Mouse (Mus musculus): ENCODE measurements at regions not wholly inside any gene's neighbourhood (a gene's known extent, or its start where the extent isn't known, plus 50 kb on each side); places are given as distances from the start of the nearest gene placed in this dataset.
"Not testable (repeated sequence)": the region's sequence is repeated elsewhere in the genome, so short reads cannot be mapped to it uniquely, and the experiment has no call there.

GRCm38 (mm10) chr10:11515144-11515543, 171.9 kb downstream of the Epm2a start:
- no peak for DNase-seq
- Histone ChIP-seq H3K4me1 (ENCODE audit: control insufficient read depth, insufficient read depth, low read length) (no peaks in the 10 kb centered on the region), H3K4me3 (ENCODE audit: insufficient read depth, low read depth, low read length) (no peak overlapping the region), H3K36me3 (ENCODE audit: control insufficient read depth, insufficient read depth, low read length) (no peaks in the 10 kb centered on the region), H3K27me3 (replicated peaks; ENCODE audit: control insufficient read depth, insufficient read depth, low read length) (no peaks in the 10 kb centered on the region), H3K27ac (ENCODE audit: insufficient read depth, low read depth, low read length) (no peak overlapping the region)
- no peak for TF ChIP-seq POLR2A (IDR thresholded peaks at IDR 0.05; ENCODE audit: low read depth, low read length)
- no peak for TF ChIP-seq CTCF (conservative IDR thresholded peaks at IDR 0.05; ENCODE audit: insufficient read depth, insufficient read length, low read depth, low read length)
- WGBS: 74% methylated on average over 7 of the region's 7 CpGs

- WGBS: 48% methylated on average over 2 of the region's 2 CpGs
Measured at GRCm38 (mm10) chr10:11517122-11517521, 173.9 kb downstream of the Epm2a start.

GRCm38 (mm10) chr10:11531343-11531742, 188.1 kb downstream of the Epm2a start:
- Histone ChIP-seq H3K4me3 (ENCODE audit: insufficient read depth, low read depth, low read length) (no peak overlapping the region), H3K36me3 (ENCODE audit: control insufficient read depth, insufficient read depth, low read length) (no peaks in the 10 kb centered on the region), H3K4me1 (ENCODE audit: control insufficient read depth, insufficient read depth, low read length) (no peaks in the 10 kb centered on the region), H3K27me3 (replicated peaks; ENCODE audit: control insufficient read depth, insufficient read depth, low read length) (no peaks in the 10 kb centered on the region), H3K27ac (ENCODE audit: insufficient read depth, low read depth, low read length) (no peak overlapping the region)
- DNase-seq: no peak
- WGBS: 88% methylated on average over 1 of the region's 1 CpGs
- no peak for TF ChIP-seq POLR2A (IDR thresholded peaks at IDR 0.05; ENCODE audit: low read depth, low read length)

More at GRCm38 (mm10) chr10:11517122-11517521, 173.9 kb downstream of the Epm2a start:
- Histone ChIP-seq H3K4me1 (ENCODE audit: control insufficient read depth, insufficient read depth, low read length) (no peaks in the 10 kb centered on the region), H3K36me3 (ENCODE audit: control insufficient read depth, insufficient read depth, low read length) (no peaks in the 10 kb centered on the region), H3K27me3 (replicated peaks; ENCODE audit: control insufficient read depth, insufficient read depth, low read length) (no peaks in the 10 kb centered on the region), H3K4me3 (ENCODE audit: insufficient read depth, low read depth, low read length) (no peak overlapping the region), H3K27ac (ENCODE audit: insufficient read depth, low read depth, low read length) (no peak overlapping the region)
- TF ChIP-seq POLR2A (IDR thresholded peaks at IDR 0.05; ENCODE audit: low read depth, low read length) (no peak), CTCF (conservative IDR thresholded peaks at IDR 0.05; ENCODE audit: insufficient read depth, insufficient read length, low read depth, low read length) (no peak)
- no peak for DNase-seq

- H3K27me3 ChIP-seq (replicated peaks; ENCODE audit: control insufficient read depth, insufficient read depth, low read length); H3K4me1 ChIP-seq (ENCODE audit: control insufficient read depth, insufficient read depth, low read length); DNase-seq; H3K4me3 ChIP-seq (ENCODE audit: insufficient read depth, low read depth, low read length); H3K36me3 ChIP-seq (ENCODE audit: control insufficient read depth, insufficient read depth, low read length); H3K27ac ChIP-seq (ENCODE audit: insufficient read depth, low read depth, low read length): not testable (repeated sequence)
- WGBS: 89% methylated on average over 15 of the region's 15 CpGs
Measured at GRCm38 (mm10) chr10:11555376-11555775, 212.2 kb downstream of the Epm2a start.

GRCm38 (mm10) chr10:11570523-11571055, 227.4 kb downstream of the Epm2a start:
- no peak overlapping the region for H3K4me3 ChIP-seq (ENCODE audit: insufficient read depth, low read depth, low read length)
- no peak for TF ChIP-seq POLR2A (IDR thresholded peaks at IDR 0.05; ENCODE audit: low read depth, low read length)
- TF ChIP-seq CTCF (conservative IDR thresholded peaks at IDR 0.05; ENCODE audit: insufficient read depth, insufficient read length, low read depth, low read length): no peak
- no peaks in the 10 kb centered on the region for H3K4me1 ChIP-seq (ENCODE audit: control insufficient read depth, insufficient read depth, low read length)
- no peak for DNase-seq
- WGBS: 72% methylated on average over 4 of the region's 4 CpGs
- H3K36me3 ChIP-seq (ENCODE audit: control insufficient read depth, insufficient read depth, low read length): no peaks in the 10 kb centered on the region
- no peaks in the 10 kb centered on the region for H3K27me3 ChIP-seq (replicated peaks; ENCODE audit: control insufficient read depth, insufficient read depth, low read length)
- no peak overlapping the region for H3K27ac ChIP-seq (ENCODE audit: insufficient read depth, low read depth, low read length)

GRCm38 (mm10) chr10:11608451-11608850, 265.2 kb downstream of the Epm2a start:
- H3K4me1 ChIP-seq (ENCODE audit: control insufficient read depth, insufficient read depth, low read length): no peaks in the 10 kb centered on the region
- no peaks in the 10 kb centered on the region for H3K36me3 ChIP-seq (ENCODE audit: control insufficient read depth, insufficient read depth, low read length)
- no peak overlapping the region for H3K27ac ChIP-seq (ENCODE audit: insufficient read depth, low read depth, low read length)
- no peak for DNase-seq
- TF ChIP-seq CTCF (conservative IDR thresholded peaks at IDR 0.05; ENCODE audit: insufficient read depth, insufficient read length, low read depth, low read length): no peak
- no peak for TF ChIP-seq POLR2A (IDR thresholded peaks at IDR 0.05; ENCODE audit: low read depth, low read length)
- H3K27me3 ChIP-seq (replicated peaks; ENCODE audit: control insufficient read depth, insufficient read depth, low read length): no peaks in the 10 kb centered on the region
- H3K4me3 ChIP-seq (ENCODE audit: insufficient read depth, low read depth, low read length): no peak overlapping the region
- WGBS: 93% methylated on average over 1 of the region's 1 CpGs

GRCm38 (mm10) chr10:11609092-11609491, 265.9 kb downstream of the Epm2a start:
- DNase-seq; H3K4me1 ChIP-seq (ENCODE audit: control insufficient read depth, insufficient read depth, low read length); H3K27me3 ChIP-seq (replicated peaks; ENCODE audit: control insufficient read depth, insufficient read depth, low read length); H3K27ac ChIP-seq (ENCODE audit: insufficient read depth, low read depth, low read length); H3K4me3 ChIP-seq (ENCODE audit: insufficient read depth, low read depth, low read length); H3K36me3 ChIP-seq (ENCODE audit: control insufficient read depth, insufficient read depth, low read length): not testable (repeated sequence)
- WGBS: 93% methylated on average over 20 of the region's 20 CpGs

- Histone ChIP-seq H3K4me3 (ENCODE audit: insufficient read depth, low read depth, low read length) (no peak overlapping the region), H3K27ac (ENCODE audit: insufficient read depth, low read depth, low read length) (no peak overlapping the region), H3K4me1 (ENCODE audit: control insufficient read depth, insufficient read depth, low read length) (no peaks in the 10 kb centered on the region), H3K27me3 (replicated peaks; ENCODE audit: control insufficient read depth, insufficient read depth, low read length) (no peaks in the 10 kb centered on the region), H3K36me3 (ENCODE audit: control insufficient read depth, insufficient read depth, low read length) (no peaks in the 10 kb centered on the region)
- TF ChIP-seq CTCF (conservative IDR thresholded peaks at IDR 0.05; ENCODE audit: insufficient read depth, insufficient read length, low read depth, low read length) (no peak), POLR2A (IDR thresholded peaks at IDR 0.05; ENCODE audit: low read depth, low read length) (no peak)
- WGBS: 84% methylated on average over 1 of the region's 1 CpGs
- no peak for DNase-seq
Measured at GRCm38 (mm10) chr10:11648151-11648550, 304.9 kb downstream of the Epm2a start.

Measured in kidney, adult 2 months (tissue).